Mouse (Mus musculus): Measurements from ENCODE around the gene Pigp. TPM values are rescaled to one million over a fixed set of nuclear protein-coding genes. Genes with fewer than 3 reads are reported as not detected.

Gene Pigp
- polyA plus RNA-seq, 1 experiment from 2014 or later, result 111 TPM

- Histone ChIP-seq H3K36me3 (peaks cover 18% of the 10 kb centered on the region; the same call in 1 of the 2 replicates), H3K4me1 (peaks cover 7% of the 10 kb centered on the region), H3K4me2 (no peak overlapping the region), H3K9me3 (no peaks in the 10 kb centered on the region), H3K27ac (replicated peaks) (no peak overlapping the region), H3K4me3 (no peak overlapping the region), H3K9ac (no peak overlapping the region), H3K27me3 (replicated peaks) (no peaks in the 10 kb centered on the region)
- ATAC-seq (ENCODE audit: extremely low read depth, insufficient number of reproducible peaks, low FRiP score, low TSS enrichment), result no peak
- 89% methylated on average over 7 of the region's 7 CpGs for WGBS
These were observed 16.0 kb upstream of the Pigp start for GRCm38 (mm10) chr16:94387690-94388089.

GRCm38 (mm10) chr16:94383277-94383676, 11.6 kb upstream of the Pigp start:
- no peaks in the 10 kb centered on the region for H3K9me3 ChIP-seq
- 85% methylated on average over 3 of the region's 3 CpGs for WGBS
- no peak for ATAC-seq (ENCODE audit: extremely low read depth, insufficient number of reproducible peaks, low FRiP score, low TSS enrichment)
- H3K4me3 ChIP-seq, result no peak overlapping the region
- no peak overlapping the region for H3K9ac ChIP-seq
- H3K27me3 ChIP-seq (replicated peaks), result no peaks in the 10 kb centered on the region
- H3K4me2 ChIP-seq, result no peak overlapping the region
- H3K4me1 ChIP-seq, result peaks cover 43% of the 10 kb centered on the region
- H3K36me3 ChIP-seq, result peaks cover 13% of the 10 kb centered on the region; the same call in 1 of the 2 replicates
- no peak overlapping the region for H3K27ac ChIP-seq (replicated peaks)

GRCm38 (mm10) chr16:94379386-94379785, 7.7 kb upstream of the Pigp start:
- peaks cover 53% of the 10 kb centered on the region for H3K4me1 ChIP-seq
- no peaks in the 10 kb centered on the region for H3K36me3 ChIP-seq
- H3K9me3 ChIP-seq, result no peaks in the 10 kb centered on the region
- 57% methylated on average over 1 of the region's 1 CpGs for WGBS
- H3K4me2 ChIP-seq, result no peak overlapping the region
- no peaks in the 10 kb centered on the region for H3K27me3 ChIP-seq (replicated peaks)
- ATAC-seq (ENCODE audit: extremely low read depth, insufficient number of reproducible peaks, low FRiP score, low TSS enrichment), result no peak
- H3K9ac ChIP-seq, result no peak overlapping the region
- H3K4me3 ChIP-seq, result no peak overlapping the region
- peak overlapping the region; percentile 42; the same call in 1 of the 2 replicates for H3K27ac ChIP-seq (replicated peaks)

- WGBS, result 0% methylated on average over 43 of the region's 43 CpGs
- Histone ChIP-seq H3K36me3 (0 out of 2 replicates have a peak, but pooled peaks cover 3% of the 10 kb centered on the region), H3K27me3 (replicated peaks) (no peaks in the 10 kb centered on the region), H3K4me1 (peaks cover 38% of the 10 kb centered on the region), H3K4me2 (peak overlapping the region; percentile 71), H3K9me3 (no peaks in the 10 kb centered on the region), H3K4me3 (peak overlapping the region; percentile 70), H3K27ac (replicated peaks) (peak overlapping the region; percentile 94), H3K9ac (peak overlapping the region; percentile 94)
- ATAC-seq (ENCODE audit: extremely low read depth, insufficient number of reproducible peaks, low FRiP score, low TSS enrichment), result peak; percentile 68
These were observed 734 bp downstream of the Pigp start for GRCm38 (mm10) chr16:94370915-94371300.

GRCm38 (mm10) chr16:94370173-94370914, 1.3 kb downstream of the Pigp start, which contains the start of gene Ttc3:
Gene Ttc3 (plus strand): TSS chr16:94370618.
- Histone ChIP-seq H3K27ac (replicated peaks) (peak within 1 kb of the TSS; percentile 94), H3K9me3 (no peaks in the 10 kb centered on the region), H3K4me3 (peak within 1 kb of the TSS; percentile 70), H3K4me2 (peak within 1 kb of the TSS; percentile 71), H3K36me3 (0 out of 2 replicates have a peak, but pooled peaks cover 3% of the 10 kb centered on the region), H3K4me1 (peaks cover 38% of the 10 kb centered on the region), H3K27me3 (replicated peaks) (no peaks in the 10 kb centered on the region), H3K9ac (peak within 1 kb of the TSS; percentile 94)
- WGBS, result under 1% methylated on average over 79 of the region's 79 CpGs
- peak; percentile 84 for ATAC-seq (ENCODE audit: extremely low read depth, insufficient number of reproducible peaks, low FRiP score, low TSS enrichment)

GRCm38 (mm10) chr16:94369596-94370172, 2.0 kb downstream of the Pigp start:
- Histone ChIP-seq H3K36me3 (peaks cover 7% of the 10 kb centered on the region; the same call in 1 of the 2 replicates), H3K9me3 (no peaks in the 10 kb centered on the region), H3K4me1 (peaks cover 38% of the 10 kb centered on the region), H3K9ac (peak overlapping the region; percentile 94), H3K27me3 (replicated peaks) (no peaks in the 10 kb centered on the region), H3K4me3 (peak overlapping the region; percentile 70), H3K27ac (replicated peaks) (peak overlapping the region; percentile 94), H3K4me2 (peak overlapping the region; percentile 71)
- WGBS, result 9% methylated on average over 6 of the region's 6 CpGs
- ATAC-seq (ENCODE audit: extremely low read depth, insufficient number of reproducible peaks, low FRiP score, low TSS enrichment), result no peak

GRCm38 (mm10) chr16:94365435-94365834, 6.2 kb downstream of the Pigp start:
- H3K9ac ChIP-seq, result no peak overlapping the region
- peaks cover 10% of the 10 kb centered on the region; the same call in 1 of the 2 replicates for H3K36me3 ChIP-seq
- WGBS, result 84% methylated on average over 3 of the region's 3 CpGs
- no peaks in the 10 kb centered on the region for H3K9me3 ChIP-seq
- H3K4me1 ChIP-seq, result peaks cover 30% of the 10 kb centered on the region
- no peak for ATAC-seq (ENCODE audit: extremely low read depth, insufficient number of reproducible peaks, low FRiP score, low TSS enrichment)
- H3K27ac ChIP-seq (replicated peaks), result no peak overlapping the region
- H3K4me2 ChIP-seq, result no peak overlapping the region
- H3K4me3 ChIP-seq, result no peak overlapping the region
- H3K27me3 ChIP-seq (replicated peaks), result no peaks in the 10 kb centered on the region

- Histone ChIP-seq H3K4me1 (peaks cover 20% of the 10 kb centered on the region), H3K27me3 (replicated peaks) (no peaks in the 10 kb centered on the region), H3K36me3 (peaks cover 10% of the 10 kb centered on the region; the same call in 1 of the 2 replicates), H3K9me3 (no peaks in the 10 kb centered on the region), H3K27ac (replicated peaks) (no peak overlapping the region), H3K9ac (no peak overlapping the region), H3K4me2 (no peak overlapping the region), H3K4me3 (no peak overlapping the region)
- WGBS, result 86% methylated on average over 4 of the region's 4 CpGs
- ATAC-seq (ENCODE audit: extremely low read depth, insufficient number of reproducible peaks, low FRiP score, low TSS enrichment), result no peak
These were observed 7.8 kb downstream of the Pigp start for GRCm38 (mm10) chr16:94363814-94364213.

- H3K4me1 ChIP-seq, result peaks cover 15% of the 10 kb centered on the region
- ATAC-seq (ENCODE audit: extremely low read depth, insufficient number of reproducible peaks, low FRiP score, low TSS enrichment), result peak; percentile 61; the same call in 1 of the 2 replicates
- WGBS, result 26% methylated on average over 10 of the region's 10 CpGs
These were observed 9.3 kb downstream of the Pigp start for GRCm38 (mm10) chr16:94362174-94362873.

GRCm38 (mm10) chr16:94360578-94361350, 10.9 kb downstream of the Pigp start:
- H3K27ac ChIP-seq (replicated peaks), result no peak overlapping the region
- H3K9me3 ChIP-seq, result no peaks in the 10 kb centered on the region
- H3K4me1 ChIP-seq, result peaks cover 15% of the 10 kb centered on the region
- no peak overlapping the region for H3K4me2 ChIP-seq
- no peak for ATAC-seq (ENCODE audit: extremely low read depth, insufficient number of reproducible peaks, low FRiP score, low TSS enrichment)
- no peak overlapping the region for H3K9ac ChIP-seq
- 78% methylated on average over 13 of the region's 13 CpGs for WGBS
- H3K4me3 ChIP-seq, result no peak overlapping the region
- peaks cover 6% of the 10 kb centered on the region; the same call in 1 of the 2 replicates for H3K36me3 ChIP-seq
- no peaks in the 10 kb centered on the region for H3K27me3 ChIP-seq (replicated peaks)

More at GRCm38 (mm10) chr16:94362174-94362873, 9.3 kb downstream of the Pigp start:
- Histone ChIP-seq H3K36me3 (peaks cover 10% of the 10 kb centered on the region; the same call in 1 of the 2 replicates), H3K9ac (peak overlapping the region; percentile 61), H3K27ac (replicated peaks) (peak overlapping the region; percentile 71), H3K4me2 (peak overlapping the region; percentile 40), H3K9me3 (no peaks in the 10 kb centered on the region), H3K27me3 (replicated peaks) (no peaks in the 10 kb centered on the region), H3K4me3 (no peak overlapping the region)

Data from heart, embryonic 13.5 days (tissue).